Mouse (Mus musculus) ovary, postnatal 10 days (tissue): ENCODE measurements around the gene Trit1.
A peak's percentile ranks its signal among the peaks of the same experiment; 100 is the strongest.

Source experiments
- DNase-seq: peaks from one replicate; pipeline ENCODE4 v3.0.0; 2022; ENCODE audit warnings: low spot score

Gene Trit1

DNA sequence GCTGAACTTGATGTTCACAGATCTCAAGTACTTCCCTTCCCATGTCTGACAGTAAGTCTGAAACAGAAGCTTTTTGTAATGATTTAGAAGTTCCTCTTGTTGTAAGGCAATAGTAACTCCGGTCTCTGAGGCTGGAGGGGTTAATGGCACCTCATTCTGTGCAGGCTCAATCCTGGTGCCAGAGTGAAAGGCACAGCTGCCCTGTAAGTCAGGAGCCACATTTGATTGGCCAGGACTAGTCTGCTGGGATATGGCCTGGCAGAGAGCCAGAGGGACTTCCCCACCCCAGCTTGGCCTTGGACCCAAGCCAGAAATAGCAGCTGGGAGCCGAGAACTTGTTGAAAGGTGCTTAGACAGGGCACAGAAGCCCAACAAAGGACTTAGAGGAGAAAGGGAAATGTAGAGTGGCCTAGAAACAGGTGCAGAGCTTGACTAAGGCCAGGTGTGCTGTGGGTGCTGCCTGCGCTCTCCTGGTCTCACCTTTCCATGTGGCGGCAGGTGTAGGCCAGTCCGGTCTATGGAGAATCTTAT is 34.3 kb downstream of the Trit1 start:
- peak; percentile 65 for DNase-seq

GRCm38 (mm10) chr4:123053179-123053578 is 36.8 kb downstream of the Trit1 start:
- DNase-seq = no peak

DNA sequence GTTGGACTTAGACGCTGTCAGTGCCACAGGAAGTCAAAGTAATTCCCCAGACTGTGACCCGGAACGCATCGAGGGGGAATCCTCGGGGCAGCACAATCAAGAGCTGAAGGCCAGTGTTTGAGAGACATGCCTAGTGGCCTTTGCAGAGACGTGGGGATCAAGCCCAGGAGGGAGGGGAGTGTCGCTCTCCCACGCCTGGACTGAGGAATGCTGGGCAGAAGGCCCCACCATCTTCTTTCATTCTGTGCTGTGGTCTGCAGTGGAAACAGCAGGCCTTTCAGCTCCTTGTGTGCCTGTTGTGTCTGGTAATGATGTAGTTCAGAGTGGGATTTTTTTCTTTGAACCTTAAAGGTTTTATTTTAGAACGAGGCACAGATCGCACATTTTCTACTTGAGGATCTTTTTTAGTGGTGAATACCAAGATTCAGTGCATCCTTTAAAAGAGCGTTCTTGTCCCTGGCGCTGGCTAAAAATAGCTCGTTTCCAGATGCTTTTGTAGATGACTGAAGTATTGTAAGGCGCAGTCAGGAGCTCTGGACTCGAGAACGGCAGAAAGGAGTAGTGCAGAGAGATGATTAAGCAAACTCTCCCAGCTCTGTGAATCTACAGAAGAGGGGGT is 37.9 kb downstream of the Trit1 start:
- DNase-seq = no peak

DNA sequence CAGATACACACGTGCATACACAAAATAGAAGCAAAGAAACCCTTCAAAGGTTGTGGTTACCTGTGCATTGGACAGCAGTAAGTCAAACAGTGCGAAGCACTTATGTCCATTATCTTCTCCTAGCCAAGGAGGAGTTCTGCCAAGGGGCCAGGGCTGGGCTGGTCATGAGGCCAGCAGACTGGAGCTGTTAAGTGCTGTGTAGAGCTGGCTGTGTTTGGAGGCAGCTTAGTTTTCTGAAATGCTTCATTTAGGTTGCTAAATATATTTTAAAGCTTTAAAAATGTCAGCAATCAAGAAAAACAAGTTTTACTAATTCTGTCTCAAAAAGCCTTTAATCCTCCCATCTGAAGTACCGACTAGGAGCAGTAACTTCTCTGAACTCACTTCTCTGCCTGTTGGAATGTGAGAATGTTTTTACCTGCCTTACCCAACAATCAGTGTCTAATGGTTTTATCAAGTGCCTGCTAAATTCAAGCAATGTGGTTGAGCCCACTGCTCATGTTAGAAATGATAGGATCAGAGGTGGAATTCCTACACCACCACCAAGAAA is 40.2 kb downstream of the Trit1 start:
- no peak for DNase-seq

DNA sequence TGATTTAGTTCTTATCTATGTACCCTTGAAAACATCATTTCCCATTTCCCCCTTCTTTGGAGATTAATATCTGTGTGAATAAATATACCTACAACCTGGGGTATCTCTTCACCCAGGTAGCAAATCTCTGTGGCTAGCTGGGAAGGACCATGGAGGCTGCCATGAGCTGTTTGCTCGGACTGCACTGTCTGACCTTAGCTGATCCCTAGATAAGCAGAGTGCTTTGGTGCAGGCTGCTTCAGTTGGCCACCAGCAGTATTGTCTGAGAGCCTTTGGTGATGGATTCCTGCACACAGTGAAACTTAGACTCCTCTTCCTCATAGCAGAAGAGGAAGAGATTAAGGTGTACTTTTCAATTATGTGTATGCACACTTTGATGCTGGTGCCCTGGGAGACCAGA is 41.6 kb downstream of the Trit1 start:
- DNase-seq = no peak

- no peak for DNase-seq
Observed at GRCm38 (mm10) chr4:123061744-123062143, 45.3 kb downstream of the Trit1 start.

DNA sequence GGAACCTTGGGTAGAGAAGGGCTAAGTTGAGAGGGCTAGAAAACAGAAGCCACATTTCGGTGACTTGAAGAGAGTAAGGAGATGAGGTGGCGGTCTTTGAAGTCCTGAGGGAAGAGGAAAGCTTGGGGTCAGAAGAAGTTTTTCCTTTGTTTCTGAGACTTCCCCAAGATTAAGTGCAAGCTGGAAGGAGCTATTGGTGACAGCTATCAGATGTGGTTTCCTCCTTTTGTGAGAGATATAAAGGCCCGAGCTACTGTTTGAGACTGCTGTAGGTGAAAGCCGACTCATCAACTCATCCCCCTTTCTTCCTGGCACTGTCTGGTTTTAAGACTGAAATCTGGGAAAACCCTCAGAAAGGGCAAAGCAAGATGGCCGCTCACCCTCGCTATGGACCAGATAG is 52.2 kb downstream of the Trit1 start:
- DNase-seq = no peak

GRCm38 (mm10) chr4:123071266-123071966 is 55.0 kb downstream of the Trit1 start:
- no peak for DNase-seq

DNA sequence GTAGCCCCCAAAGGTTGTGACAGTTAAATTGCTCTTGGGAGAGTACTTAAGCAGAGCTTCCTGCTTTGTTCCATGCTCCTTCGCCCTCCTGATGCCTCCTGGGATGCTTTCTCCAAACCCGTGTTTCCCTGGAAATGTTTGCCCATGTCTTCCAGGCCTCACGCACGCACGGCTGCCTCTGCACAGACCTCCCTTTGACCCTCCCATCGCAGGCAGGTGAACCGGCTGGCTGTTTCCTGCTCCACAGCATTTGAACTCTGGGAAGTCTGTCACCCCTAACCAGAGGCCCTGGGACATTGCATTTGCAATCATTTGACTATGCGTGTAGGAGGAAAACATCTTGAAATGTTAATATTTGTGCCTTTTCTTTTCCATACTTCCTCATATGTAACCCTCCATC is 60.5 kb downstream of the Trit1 start:
- no peak for DNase-seq

- DNase-seq = no peak
Observed at GRCm38 (mm10) chr4:123078231-123078630, 61.8 kb downstream of the Trit1 start.

DNA sequence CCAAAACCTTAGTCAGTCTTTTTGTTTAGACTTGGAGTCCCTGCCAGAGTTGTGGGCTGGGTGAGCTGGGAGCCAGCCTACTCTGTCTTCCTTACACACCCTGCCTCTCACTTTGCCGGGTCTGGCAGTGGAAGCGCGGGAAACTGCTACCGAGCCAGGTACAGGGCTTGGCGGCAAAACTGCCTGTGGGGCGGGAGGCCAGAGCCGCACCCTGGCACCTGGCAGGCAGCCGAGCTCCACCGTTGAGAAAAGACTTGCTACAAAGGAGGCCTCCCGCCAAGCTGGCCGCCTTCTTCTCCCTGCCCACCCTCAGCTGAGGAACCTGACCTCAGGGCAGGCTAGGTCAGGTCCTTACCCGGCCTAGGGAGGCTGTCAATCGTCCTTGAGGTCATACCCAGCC is 64.4 kb downstream of the Trit1 start:
- DNase-seq = peak; percentile 44

DNA sequence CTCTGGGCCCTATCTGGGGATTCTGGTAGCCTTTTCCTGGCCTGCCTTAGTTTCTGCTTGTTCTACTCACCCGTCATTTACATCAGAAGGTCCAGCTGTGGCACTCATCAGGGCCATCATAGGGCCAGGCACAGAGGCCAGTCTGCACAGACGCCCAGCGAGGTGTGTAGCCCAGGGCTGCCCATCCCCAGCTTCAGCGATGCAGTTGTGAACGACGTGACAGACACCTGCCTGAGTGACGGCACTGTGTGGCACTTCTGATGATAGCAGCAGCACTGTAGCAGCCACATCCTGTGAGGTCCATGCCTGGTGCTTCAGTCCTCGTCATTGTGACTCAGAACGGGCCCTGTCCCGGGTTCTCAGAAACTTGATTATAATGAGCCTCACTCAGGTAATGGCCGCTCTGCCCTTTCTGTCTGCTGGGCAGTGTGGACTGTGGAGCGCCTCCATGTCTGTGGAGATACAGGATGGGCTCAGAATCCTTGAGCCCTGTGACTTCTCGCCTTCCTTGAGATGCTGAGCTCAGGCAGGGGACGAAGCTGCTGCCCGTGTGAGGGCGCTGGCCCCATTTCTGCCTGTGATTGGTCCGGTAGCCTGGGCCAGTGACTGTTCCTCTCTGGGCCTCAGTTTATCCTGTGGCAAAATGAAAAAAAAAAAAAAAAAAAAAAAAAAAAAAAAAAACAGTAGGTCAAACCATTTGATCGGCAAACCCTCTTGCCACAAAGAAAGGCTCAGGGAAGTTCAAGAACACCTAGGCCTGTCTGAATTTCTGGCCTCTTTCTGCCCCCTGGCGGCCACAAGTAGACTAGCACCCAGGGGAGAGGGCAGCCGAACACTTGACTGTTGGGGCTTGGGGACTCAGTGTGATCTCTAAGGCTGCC is 66.1 kb downstream of the Trit1 start:
- no peak for DNase-seq

DNA sequence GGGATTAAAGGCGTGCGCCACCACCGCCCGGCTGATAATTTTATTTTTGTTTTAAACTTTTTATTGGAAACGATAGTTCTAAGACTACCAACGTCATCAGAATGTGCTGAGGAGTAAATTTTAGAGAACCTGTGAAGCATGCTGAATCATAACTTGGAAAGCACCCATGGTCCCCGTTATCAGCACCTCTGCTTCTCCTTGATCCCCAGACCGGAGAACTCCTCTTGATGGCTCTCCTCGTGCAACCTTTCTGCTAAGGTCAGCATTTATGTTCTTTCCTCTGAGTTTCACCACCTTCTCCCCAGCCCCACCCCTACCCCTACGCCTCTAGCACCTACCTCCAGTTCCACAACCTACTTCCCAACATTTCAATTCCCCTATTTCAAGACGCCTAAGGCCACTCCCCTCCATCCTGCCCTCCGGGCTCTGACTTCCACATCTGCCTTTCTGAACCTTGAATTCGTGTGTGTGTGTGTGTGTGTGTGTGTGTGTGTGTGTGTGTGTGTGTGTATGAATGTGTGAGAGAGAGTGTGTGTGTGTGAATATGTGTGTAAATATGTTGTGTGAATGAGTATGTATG is 67.0 kb downstream of the Trit1 start:
- no peak for DNase-seq

DNA sequence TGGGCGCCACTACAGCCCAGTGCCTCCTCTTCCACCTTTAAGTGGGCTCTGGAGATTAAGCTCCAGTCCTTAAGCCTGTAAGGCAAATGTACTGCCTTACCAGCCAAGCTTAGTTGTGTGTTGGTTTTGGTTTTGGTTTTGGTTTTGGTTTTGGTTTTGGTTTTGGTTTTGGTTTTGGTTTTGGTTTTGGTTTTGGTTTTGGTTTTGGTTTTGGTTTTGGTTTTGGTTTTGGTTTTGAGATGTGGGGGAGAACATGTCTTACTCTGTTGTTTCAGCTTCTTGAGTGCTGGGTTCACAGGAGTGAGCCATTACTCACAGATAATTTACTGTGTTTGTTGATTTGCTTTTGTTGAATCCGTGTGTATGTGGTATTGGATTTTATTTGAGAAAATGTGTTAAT is 68.9 kb downstream of the Trit1 start:
- DNase-seq = no peak

DNA sequence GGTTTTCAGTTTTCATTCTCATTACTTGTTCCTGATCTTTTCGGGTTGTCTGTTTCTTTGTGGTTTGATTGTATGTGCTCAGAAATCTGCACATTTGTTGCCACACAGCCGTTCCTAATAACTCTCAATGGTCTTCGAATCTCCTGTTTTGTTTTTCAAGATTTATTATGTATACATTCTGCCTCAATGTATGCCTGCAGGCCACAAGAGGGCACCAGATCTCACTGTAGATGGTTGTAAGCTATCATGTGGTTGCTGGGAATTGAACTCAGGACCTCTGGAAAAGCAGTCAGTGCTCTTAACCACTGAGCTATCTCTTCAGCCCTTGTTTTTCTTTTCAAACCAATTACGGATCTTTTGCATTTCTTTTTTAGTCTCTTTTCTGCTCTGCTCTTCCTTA is 70.0 kb downstream of the Trit1 start:
- no peak for DNase-seq

DNA sequence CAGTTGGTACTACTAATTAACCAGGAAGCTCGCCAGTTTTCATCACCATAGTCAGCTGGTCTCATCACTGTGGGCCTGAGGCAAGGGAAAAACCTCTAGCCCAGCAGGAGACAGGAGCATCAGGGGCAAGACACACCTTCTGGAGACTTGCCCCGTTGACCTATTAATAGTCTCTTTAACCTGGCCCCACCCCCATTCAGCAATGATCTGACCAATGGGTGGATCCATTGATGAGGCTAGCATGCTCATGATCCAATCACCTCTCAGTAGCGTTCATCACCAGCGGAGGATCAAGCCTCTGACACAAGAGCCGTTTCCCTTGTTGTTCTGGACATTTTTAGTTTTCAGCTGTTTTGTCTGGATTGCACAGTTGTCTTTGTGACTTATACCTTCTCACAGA is 76.2 kb downstream of the Trit1 start:
- no peak for DNase-seq

DNA sequence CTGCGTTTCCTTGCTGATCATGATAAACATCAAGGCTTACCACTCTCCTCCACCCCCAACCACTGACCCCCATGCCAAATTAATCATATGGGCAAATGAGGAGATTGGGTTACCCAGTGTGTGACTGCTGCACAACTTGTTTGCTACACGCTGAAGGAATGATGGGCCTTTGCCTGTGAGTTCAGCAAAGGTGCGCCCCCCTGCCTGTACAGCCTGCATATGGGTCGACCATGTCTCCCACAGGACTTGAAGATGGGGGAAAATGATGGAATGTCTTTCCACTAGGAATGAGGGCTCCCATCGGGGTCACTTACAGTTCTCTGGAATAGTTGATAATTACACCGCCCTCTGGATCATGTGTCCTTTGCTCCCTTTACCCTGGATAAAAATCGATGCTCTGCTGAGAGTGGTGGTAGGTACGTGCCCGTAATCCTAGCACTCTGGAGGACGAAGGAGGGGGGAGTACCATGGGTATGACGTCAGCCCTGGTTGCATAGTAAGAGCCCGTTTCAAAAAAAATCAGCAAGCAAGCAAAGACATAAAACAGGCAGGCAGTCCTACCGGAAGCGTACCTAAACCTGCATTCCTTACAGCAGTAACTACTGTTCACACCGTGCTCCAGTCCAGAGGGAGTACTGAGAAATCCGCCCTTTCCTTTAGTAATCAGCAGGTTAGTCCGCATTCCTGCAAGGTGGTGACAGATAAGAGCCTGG is 76.8 kb downstream of the Trit1 start:
- DNase-seq = no peak

DNA sequence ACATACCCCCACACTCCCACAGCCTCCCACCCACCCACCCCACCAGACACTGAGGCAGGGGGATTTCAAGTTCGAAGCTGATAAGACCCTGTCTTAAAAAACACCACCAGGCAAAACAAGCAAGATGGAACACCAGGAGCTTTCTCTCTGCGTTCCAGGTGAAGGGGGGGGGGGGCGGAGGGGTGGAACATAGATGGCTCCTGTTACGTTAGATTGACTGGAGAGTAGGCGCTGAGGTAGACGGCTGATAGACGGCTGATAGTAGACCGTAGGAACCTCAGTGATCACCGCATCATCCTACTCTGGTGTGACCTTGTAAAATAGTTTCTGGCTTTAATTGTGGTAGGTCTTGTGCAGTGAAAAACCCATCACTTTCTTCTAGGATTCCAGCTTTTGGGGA is 77.5 kb downstream of the Trit1 start:
- DNase-seq = no peak
